Mouse (Mus musculus) forelimb bud, embryonic 11.5 days (tissue): Measurements from ENCODE around the gene Epas1.

ENCODE experiments used
- DNase-seq: peaks from one replicate; pipeline ENCODE4 v3.0.0-alpha.2; 2012; ENCODE audit warnings: low read depth, low spot score

Epas1 gene

GRCm38 (mm10) chr17:86755581-86756195 lies 2.2 kb downstream of the Epas1 start:
- no peak for DNase-seq

- DNase-seq, result no peak
These were observed 4.1 kb downstream of the Epas1 start for GRCm38 (mm10) chr17:86757621-86758020.

- DNase-seq, result no peak
These were observed 8.4 kb downstream of the Epas1 start for GRCm38 (mm10) chr17:86761859-86762258.

DNA sequence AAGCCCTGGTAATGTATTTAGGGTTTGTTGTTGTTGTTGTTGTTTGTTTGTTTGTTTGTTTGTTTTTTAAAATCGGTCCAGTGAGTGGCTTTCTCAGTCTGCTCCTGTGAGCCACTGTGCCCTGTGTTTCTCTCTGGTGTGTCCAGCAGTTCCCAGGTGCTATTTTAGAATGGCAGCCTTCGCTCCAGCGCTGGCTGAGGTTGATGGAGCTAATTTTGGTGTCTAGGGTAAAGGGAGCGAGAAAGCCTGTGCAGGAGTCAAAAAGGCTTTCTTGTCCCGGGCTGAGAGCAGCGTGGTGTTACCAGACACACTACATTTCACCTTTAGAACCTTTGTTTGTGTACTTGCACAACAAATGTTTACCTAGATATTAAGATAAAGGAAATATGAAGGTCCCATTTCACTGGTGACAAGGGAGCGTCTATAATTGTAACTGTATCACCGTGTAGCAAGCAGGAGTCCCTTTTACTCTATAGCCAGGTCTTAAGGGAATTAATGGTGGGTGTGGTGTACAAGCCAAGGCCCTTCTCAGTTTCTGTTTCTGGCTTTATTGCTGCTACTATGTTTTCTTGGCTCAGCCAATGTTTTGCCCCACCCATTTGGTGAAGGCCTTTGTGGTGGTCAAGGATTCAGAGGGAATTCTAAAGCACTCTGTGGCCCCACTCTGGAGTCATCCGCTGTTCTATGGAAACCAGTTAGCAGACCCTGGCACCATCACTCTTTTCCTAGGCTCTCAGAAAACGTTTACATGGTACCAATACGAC lies 9.2 kb downstream of the Epas1 start:
- DNase-seq, result no peak

- DNase-seq, result no peak
These were observed 12.4 kb downstream of the Epas1 start for GRCm38 (mm10) chr17:86765762-86766404.

GRCm38 (mm10) chr17:86766412-86766811 lies 12.9 kb downstream of the Epas1 start:
- DNase-seq, result no peak

DNA sequence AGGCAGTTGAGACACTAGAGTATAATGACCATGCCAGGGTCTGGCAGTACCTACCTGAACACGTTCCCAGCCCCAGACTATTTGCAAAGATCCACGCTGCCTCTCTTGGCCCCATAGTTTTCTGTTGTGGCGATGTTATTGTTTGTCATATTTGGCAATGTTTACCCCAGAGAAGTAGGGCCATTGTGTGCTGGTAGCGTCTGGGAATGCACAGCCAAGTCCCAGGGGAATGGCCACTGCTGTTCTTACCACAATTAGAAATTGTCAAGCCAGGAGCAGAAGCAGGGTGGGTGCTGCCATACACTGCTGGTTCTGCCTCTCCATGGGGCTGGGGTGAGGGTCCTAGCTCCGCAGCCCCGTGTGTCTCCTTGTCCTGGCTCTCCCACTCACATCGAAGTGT lies 15.1 kb downstream of the Epas1 start:
- no peak for DNase-seq

- DNase-seq, result no peak
These were observed 16.1 kb downstream of the Epas1 start for GRCm38 (mm10) chr17:86769330-86770211.

DNA sequence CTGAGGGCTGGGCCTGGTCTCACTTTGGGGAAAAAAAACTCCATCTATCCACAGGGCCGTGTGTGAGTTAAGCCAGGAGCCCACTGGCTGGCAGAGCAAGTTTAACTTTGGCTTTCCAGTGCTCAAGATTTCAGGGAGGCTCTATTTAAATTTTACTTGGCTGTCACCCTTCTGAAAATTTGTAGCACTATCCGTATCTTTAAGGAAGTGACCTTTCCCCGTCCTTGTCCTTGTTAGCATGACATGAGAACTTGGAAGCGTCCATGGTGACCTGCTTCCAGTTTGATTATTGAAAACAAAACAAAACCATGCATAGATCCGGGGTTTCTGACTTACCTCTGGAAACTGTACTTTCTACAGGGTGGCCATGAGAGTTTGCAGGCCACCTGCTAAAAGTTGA lies 17.3 kb downstream of the Epas1 start:
- no peak for DNase-seq

DNA sequence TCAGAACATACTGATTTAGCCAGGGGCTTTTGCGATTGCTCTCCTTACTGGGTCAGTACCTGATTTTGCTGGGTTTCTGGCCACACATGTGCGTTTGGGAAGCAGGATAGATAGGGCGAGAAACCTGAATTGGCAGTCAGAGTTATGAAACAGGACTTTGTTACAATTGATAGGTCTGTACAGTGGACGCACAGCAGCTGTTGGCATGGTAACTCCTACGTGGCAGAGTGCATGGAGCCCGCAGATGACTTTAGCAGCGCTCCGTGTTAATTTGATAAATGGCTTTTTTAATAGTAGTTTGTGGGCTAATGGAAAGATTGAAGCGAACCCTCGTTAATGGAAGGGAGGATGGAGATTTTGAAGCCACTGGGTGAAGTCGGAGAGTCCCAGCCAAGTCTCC lies 18.5 kb downstream of the Epas1 start:
- no peak for DNase-seq

DNA sequence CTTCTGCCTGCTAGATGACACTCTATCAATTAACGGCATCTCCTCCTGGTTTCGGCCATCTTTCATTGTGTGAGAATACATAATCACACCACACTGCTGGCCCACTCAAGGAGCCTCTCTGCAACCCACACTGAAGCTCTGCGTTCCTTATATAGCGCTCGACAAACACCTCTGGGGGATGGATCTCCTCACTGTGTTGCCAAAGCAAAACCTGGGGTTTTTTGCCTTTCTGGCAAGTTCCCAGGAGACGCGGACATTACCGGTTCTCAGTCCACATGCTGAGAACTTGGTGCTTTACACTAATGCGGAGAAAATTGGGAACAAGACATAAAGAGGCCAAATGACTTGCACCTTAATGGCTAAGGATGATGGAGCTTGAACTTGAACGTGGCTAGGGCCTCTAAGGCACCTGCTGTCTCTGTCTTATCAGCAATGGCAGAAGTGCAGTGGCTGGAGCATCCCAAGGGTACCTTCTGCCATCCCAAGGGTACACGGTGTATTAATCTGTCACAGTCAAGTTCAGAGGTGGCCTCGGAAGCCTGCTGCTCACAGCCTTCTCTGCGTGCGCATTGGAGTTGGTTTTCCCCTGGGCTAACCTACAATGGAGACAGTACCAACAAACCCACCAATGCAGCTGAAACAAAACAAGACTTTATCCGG lies 19.6 kb downstream of the Epas1 start:
- DNase-seq, result no peak

GRCm38 (mm10) chr17:86776538-86776937 lies 23.0 kb downstream of the Epas1 start:
- DNase-seq, result no peak

- no peak for DNase-seq
These were observed 24.6 kb downstream of the Epas1 start for GRCm38 (mm10) chr17:86778147-86778546.

GRCm38 (mm10) chr17:86779191-86780130 lies 26.0 kb downstream of the Epas1 start:
- DNase-seq, result no peak

- DNase-seq, result no peak
These were observed 27.3 kb downstream of the Epas1 start for GRCm38 (mm10) chr17:86780708-86781318.

GRCm38 (mm10) chr17:86781755-86782400 lies 28.4 kb downstream of the Epas1 start:
- DNase-seq, result no peak

DNA sequence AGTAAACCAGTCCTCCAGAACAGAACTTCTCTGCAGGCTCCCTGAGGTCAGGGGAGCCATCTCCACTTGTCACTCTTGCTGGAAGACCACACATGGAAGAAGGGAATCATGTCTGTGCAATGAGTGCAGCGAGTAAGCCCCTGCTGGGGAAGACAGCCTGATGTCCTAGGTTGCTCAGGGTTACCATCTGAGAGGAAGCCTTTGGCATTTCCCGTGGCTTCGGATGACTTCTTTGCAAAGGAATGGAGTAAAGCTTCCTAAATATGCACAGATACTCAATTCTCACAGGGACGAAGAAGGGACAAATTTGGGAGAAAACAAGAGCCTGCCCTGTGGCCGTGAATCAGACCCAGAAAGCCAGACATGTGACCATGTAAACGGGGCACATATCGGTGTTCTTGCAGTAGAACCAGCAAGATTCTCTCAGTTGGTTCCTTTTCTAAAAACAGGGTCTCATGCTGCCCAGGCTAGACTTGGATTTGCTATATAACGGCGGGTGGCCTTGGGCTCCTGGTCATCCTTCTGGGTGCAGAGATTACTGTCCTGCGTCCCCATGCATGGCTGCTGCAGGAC lies 31.0 kb downstream of the Epas1 start:
- DNase-seq, result no peak

GRCm38 (mm10) chr17:86785612-86786011 lies 32.1 kb downstream of the Epas1 start:
- no peak for DNase-seq

- DNase-seq, result no peak
These were observed 33.0 kb downstream of the Epas1 start for GRCm38 (mm10) chr17:86786496-86786895.
